Mouse (Mus musculus): ENCODE results near the gene Nob1.

Nob1 gene

DNA sequence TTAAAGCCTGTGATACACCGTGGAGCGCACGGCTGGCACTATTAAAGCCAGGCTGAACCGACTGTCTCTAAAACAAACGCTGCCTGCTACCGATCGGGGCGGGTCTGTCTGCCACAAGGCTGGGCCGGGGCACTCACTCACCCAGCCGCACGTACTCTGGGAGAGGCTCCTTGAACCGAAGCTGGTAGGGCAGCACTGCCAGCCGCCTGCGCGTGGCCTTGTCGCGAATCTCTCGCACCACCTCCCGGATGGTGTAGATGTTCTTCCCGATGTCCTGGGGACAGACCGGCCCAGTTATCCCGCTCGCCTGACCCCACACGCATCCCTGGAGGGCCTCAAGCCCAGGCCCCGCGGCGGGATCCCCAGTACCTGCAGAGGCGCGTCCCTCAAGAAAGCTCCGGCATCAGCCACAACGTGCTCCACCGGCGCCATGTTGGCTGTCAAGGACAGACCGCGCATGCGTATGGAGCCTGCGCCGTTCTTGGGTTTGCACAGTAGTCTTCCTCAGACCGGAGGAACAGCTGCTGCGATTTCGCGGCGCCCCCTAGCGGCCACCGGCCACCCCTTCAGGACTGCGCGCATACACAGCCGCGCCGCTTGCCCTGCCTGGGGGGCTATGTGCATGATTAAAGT, at the start of gene Nob1:
TSS of gene Nob1 (minus strand) at position 455 of the 633 bp plus-strand sequence.
- peak; percentile 99 for DNase-seq

DNA sequence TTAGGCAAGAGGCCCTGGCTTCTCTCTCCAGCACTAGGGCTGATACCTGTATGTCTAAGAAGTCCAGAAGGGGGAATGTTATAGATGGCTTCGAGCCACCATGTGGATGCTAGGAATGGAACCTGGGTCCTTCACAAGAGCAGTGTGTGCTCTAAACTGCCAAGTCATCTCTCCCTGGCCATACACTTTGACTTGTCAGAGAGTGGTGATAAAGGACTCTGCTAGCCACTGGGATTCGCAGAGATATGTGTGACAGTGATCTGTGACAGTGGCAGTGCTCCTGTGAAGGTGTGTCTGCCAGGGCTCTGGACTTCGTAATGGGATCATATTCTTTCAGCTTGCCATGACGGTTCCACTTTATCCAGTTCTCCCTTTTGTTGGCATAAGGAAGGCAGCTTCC, 48.5 kb upstream of the Nob1 start:
- DNase-seq = no peak

DNA sequence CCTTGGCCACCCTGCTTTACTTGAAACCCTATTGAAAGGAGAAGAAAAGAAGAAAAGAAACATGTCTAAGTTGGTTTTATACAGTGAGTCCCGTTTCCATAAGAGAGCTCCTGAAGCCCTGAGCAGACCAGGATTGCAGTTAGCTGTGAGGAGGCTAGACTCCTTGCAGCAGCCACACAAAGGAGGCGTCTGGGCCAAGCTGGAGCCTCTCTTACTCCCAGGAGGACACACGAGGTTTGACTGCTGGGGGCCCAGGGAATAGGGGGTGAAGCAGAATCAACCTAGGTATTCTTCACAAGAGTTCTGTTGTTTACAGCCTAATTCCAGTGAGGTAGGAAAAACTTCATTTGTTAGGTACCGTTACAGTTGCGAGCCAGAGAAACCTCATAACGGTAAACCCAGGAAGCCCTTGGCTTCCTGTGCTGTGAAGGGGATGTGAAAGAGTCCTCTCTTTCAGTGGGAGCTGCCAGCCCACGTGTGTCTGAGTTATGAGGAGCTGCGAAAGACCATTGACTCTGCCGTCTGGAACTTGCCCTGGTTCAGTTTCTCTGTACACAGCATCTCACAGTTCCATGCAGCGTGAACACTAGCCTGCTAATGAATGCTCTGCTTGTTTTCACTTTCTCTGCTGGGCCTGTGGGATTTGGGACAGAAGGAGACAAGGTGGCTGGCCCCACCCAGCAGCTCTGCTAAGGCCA, 47.7 kb upstream of the Nob1 start:
- DNase-seq = no peak

DNA sequence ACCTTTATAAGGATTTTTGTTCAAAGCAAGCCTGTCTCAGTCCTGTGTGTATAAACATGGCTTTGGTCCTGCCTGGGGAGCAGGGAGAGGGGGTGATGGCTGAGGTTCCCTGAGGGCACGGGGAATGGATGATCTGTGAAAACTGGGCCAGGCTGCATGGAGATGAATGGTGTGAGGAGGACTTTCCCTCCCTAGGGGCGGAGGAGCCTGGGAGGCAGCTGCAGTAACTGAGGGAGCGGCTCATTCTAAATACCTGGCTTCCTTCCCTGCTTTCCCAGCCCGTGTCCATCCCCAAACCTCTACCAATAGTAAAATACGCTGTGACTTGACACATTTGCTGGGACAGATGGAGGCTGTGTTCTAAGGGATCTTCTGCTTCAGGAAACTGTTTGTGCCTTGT, 45.5 kb upstream of the Nob1 start:
- DNase-seq = no peak

DNA sequence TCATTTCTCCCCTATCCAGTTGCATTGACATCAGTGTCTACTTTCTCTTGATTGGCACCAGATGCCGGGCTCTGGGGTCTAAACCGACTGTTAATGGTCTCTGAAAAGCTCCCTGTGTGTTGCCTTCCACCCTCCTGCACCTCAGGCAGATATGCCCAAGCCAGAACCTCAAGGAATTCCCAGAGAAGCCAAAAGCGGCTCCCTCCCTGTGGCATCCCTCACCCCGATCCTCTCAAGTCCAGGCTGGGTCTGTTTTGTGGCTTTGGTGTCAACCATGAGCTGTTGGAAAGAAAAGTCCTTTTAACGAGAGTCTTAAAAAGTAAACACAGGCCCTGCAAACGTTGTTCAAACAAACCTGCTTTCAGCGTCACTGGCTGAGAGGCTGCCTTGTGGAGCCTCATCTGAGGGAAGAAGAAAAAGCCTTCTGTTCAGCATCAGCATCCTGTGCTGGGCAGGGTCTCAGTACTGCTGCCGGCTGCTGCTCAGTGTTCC, 44.0 kb upstream of the Nob1 start:
- DNase-seq = no peak

DNA sequence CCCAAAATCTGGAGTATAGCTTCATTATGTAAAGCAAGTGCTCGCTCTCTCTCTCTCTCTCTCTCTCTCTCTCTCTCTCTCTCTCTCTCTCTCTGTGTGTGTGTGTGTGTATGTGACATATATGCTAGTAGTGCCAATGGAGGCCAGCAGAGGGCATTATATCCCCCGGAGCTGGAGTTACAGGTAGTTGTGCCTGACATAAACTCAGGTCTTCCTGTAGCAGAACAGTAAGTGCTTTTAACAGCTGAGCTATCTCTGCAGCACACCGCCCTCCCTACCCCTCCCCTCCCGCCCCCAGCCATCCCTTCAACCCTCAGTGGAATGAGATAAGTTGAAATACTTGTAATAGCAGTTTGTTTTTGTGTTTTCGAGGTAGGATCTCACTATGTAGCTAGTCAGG, 41.8 kb upstream of the Nob1 start:
- peak; percentile 26 for DNase-seq

DNA sequence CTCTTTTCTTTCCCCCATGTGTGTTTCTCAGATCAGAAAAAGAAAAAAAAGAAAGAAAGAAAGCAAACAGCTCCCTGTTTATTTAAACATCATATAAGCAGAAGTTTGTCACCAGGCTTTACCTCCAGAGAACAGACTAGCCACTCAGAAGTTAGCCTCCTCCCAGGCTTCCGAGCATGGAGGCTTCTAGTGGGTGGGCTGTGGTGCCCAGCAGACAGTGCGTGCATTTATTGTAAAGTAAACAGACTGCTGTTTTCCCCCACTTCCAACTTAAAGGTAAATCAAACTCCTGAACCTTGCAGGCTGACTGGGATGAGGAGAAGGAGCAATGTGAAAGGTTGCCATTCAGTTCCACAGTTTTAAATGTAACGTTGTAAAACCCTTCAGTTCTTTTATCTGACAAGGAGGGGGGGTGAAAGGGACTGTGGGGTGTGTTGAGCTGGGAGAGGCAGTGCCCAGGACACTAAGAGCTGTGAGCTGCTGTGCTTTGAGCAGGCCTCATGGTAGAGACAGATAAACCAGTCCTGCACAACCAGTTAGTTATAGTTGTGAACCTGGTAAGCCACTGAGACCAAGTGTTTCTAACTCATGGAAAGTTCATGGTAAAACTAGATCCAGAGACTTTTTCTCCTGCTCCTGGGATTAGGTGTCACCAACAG, 40.6 kb upstream of the Nob1 start:
- DNase-seq = no peak

DNA sequence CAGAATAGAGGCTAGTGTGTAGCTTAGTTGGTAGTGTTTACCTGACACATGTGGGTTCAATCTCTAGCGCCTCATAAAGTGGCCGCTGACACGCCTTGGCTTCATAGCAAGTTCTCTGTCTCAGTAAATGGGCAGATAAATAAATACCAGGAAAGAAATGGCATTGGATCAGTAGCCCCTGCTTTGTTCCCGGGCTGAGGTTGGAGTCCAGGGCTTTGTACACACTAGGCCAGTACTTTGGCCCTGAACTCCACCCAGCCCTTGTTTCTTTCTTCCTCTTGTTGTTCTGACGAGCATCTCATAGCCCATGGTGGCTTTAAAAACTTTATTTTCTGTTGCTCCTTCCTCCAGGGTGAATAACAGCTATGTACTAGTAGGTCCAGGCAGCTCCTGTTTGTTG, 37.6 kb upstream of the Nob1 start:
- DNase-seq = no peak

DNA sequence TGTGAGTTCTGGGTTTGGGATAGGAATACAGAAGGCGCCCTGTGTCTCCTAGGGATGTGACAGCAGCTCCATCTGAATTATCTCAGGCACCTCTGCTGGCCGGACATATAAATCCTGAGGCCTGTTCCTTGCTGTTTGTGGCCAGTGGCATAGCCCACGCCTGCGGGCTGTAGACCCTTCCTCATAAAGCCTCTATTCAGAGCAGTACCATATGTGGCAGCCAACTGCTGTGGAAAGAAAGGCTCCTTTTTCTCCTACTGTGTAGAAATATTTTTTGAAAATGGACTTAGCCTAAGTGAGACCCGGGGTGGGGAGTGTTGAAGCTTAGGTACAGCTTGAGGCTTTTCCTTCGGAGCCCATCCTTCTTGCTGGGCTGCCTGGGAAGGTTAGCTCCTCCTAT, 33.4 kb upstream of the Nob1 start:
- no peak for DNase-seq

DNA sequence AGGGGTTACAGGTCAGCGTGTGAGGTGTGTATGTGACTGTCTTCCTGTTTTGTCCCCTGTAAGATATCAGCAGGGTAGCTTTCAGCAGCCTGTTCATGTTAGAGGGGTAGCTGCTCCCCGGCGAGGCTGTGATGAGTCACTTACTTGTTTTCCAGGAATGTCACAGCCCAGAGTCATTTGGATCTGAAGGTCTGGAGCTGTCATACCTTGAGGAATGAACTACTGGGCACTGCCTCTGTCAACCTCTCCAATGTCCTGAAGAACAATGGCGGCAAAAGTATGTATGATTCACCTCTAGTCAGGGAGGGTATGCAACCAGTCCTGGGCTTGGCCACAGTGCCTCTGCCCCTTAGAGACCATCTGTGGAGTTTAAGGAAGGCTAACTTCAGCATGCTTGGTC, 32.9 kb upstream of the Nob1 start:
- DNase-seq = no peak

DNA sequence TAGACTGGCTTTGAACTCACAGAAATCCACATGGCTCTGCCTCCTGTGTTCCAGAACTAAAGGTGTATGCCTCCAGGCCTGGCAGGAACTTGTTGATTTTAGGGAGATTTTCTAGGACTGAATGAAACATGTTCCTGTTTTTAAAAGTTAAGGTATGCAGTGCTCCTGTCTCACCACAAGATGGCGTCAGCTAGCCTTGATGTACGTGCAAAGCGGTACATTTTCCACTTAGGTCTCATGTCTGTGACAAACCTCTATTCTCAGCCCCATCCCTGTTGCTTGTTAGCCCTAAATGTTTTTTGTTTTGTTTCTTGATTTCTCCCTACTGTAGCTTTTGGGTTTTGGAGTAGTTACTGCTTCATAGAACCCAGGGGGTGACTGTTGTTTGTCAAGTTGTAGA, 30.4 kb upstream of the Nob1 start:
- DNase-seq = peak; percentile 26

DNA sequence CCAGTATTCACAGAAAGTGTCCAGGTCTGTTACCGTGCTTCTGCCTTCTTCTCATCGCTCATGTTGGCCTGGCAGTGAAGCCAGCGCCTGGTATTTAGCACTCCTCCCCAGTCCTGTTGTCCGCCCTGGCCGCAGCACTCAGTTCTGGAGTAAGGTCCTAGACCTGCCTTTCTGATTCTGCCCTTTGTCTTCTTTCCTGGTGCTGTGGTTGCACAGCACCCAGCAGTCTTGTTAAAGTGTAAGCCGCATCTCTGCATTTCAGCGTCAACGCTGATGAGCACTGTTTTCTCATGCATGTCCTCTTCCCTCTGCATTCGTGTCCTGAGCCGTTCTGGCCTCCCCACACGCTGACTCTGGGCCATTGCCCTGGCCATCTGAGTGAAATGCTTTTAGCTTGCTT, 28.5 kb upstream of the Nob1 start:
- no peak for DNase-seq

DNA sequence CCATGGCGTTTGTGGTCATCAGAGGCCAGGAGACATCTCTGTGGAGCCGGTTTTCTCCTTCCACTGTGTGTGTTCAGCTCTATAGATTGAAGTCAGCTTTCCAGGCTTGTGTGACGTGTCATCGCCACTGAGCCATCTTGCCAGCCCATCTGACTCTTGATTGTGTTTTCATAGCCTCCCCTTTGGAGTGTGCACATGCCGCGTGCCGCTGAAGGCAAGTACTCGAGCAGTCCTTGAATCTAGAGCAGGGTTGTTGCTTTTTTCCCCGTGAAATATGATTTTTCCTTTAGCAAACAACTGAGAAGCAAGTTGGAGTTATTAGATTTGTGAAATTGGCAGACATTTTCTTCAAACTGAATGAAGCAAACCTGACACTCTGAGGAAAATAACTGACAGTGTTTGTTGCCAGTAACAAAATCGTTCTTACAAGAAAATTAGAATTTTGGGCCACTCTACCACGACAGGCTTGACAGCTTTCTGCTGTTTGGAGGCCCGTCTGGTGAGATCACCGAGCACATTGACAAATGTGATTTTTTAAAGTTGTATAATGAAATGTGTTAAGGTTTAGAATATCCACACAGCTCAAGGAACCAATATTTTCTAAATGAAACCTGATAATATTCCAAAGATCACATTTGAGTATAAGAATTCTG, 26.7 kb upstream of the Nob1 start:
- DNase-seq = no peak

DNA sequence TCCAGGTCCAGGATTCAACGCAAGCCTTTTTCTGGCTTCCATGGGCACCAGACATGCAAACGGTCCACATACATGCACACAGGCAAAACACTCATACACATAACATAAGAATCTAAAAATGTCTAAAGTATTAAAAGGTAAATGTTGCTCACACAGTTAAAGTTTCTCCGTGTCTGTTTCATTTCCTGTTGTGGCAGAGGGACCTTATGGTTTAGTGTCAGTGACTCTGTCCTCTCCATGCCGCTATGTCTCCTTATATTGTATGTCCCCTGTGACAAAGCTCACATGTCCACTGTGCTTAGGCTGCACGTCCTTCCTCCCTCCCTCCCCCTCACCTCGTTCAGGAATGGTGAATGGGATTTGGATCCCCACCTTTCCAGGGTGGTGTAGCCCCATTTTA, 24.8 kb upstream of the Nob1 start:
- DNase-seq = no peak

DNA sequence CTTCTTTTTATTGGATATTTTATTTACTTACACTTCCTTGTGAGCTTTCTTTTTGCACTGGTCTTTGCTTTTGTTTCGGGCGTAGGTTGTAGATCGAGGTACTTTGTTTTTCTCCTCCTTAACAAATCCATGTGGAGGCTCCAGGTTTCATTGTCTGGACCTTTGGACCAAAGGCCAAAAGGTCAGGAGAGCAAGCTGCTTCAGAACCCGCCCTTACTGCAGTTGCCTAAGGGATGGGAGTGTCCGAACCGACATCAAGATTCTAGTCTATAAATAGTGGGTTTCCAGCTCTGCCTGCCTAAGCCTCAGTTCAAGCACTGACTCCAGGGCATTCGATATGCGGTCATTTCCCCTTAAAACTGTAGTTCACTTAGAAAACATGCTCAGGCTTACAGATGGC, 24.3 kb upstream of the Nob1 start:
- DNase-seq = no peak

DNA sequence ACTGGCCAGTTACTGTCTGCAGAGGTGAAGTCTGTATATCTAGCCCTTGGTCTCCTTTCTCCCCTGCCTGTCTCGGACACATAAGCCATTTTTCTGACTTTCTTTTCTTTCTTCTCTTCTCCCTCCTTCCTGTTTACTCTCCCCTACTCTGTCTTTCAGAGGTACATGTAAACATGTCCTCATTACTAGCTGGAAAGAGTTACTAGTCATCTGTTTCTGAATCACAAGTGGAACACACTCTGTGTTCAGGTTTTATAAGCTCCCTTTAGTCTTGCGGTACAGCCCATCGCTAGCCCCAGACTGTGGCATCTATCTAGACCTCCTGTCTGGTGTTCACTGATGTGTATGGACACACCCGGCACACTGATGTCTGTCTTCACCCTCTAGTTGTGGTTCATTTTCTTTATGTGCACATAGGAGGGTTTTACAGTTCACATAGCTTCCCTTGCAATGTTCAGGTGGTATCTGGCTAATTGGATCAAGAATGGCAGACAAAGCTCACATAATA, 23.6 kb upstream of the Nob1 start:
- DNase-seq = peak; percentile 25

DNA sequence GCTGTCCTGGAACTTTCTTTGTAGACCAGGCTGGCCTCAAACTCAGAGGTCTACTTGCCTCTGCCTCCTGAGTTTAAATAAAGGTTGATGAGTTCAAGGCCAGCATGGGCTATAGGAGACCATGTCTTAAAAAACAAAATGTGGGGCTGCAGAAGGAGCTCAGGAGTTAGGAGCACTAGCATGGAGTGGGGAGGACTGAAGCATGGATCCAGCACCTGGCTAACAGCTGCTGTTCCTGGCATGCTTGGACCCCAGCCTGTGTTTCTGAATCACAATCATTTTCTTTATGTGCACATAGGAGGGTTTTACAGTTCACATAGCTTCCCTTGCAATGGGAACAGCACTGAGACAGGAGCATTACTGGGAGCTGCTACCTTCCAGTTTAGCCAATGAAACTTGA, 22.9 kb upstream of the Nob1 start:
- DNase-seq = no peak

DNA sequence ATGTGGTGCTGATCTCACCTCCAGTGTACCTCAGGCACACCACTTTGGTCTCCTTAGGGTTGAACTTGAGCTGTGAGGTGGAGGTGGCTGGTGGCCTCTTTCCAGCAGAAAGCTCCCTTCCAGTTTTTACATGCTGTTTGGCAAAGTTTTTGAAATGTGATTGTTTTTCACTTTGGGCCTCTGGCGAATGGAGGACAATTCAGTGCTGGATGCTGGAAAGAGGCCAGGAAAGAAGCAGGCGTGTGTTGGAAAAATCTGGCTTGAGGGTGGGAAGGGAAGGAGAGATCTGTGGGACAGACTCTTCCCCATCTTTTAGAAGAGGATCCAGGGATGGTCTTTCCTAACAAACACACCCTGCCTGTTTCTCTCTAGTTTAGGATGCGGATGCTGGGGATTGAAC, 19.8 kb upstream of the Nob1 start:
- DNase-seq = no peak

DNA sequence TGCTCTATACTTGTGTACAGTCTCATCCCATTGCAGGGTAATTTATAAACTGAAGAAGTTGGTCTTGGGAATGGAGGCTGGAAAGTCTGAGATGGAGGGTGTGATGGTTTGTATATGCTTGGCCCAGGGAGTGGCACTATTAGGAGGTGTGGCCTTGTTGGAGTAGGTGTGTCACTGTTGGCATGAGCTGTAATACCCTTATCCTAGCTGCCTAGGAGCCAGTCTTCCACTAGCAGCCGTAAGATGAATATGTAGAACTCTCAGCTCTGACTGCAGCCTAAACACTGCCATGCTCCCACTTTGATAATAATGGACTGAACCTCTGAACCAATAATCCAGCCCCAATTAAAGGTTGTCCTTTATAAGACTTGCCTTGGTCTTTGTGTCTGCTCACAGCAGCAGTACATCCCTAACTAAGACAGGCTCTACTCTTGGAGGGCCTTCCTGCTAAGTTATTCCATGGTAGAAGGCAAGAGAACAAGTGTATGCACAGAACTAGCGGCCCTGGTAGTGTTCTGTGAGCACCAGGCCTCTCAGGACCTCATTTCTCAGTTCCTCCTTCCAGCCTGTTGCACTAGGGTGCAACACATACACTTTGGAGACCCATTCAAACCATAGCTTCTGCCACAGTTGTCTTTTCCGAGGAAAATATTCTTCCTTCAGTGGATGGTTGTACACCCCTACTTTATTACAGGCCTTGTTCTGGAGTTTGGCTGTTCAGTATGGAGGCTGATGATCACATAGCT, 15.2 kb upstream of the Nob1 start:
- peak; percentile 46 for DNase-seq

DNA sequence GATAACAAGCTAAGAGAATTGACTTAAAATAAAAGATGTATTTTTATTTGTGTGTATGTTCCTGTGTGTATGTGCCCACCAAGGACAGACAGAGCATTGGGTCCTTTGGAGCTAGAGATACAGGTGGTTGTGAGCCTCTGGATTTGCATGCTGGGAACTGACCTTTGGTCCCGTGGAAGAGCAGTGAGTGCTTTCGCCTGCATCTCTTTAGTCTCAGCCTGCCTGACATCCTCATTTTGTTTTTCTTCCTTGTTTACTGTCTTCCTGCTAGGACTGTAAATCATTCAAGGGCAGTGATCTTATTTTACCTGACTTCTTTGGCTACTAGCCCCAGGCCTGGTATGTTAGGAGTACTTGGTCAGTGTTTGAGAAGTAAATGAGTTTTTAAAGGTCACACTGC, 12.9 kb upstream of the Nob1 start:
- no peak for DNase-seq

DNA sequence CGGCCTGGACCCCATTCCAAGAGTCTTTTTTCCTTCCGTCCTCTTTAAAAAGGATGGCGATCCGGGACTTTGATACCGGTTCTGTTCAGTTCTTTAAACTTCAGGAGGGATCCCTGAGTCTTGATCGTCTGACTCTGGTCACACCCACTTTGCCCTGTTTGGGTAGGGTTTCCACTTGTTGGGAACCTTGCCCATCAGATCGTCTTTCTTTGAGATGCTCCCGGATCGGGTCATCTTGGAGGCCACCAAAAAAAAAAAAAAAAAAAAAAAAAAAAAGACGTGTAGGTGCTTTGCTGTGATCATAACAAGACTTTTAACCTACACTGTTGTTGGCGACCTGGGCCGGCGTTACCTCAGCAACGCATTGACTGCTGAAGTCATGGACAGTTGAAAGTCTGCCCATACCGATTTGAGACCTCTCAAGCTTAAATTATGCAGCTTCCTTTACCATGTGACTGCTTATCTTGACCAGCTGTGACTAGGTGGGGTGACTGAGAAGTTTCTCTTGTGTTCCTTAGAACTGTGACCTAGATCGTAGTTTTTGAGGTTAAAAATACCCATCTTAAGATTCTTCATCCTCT, 12.1 kb upstream of the Nob1 start:
- DNase-seq = peak; percentile 72

Data from liver (tissue).